Comparison of ENCODE assay signal across 22 mouse cellular contexts in the genomic region with DNA sequence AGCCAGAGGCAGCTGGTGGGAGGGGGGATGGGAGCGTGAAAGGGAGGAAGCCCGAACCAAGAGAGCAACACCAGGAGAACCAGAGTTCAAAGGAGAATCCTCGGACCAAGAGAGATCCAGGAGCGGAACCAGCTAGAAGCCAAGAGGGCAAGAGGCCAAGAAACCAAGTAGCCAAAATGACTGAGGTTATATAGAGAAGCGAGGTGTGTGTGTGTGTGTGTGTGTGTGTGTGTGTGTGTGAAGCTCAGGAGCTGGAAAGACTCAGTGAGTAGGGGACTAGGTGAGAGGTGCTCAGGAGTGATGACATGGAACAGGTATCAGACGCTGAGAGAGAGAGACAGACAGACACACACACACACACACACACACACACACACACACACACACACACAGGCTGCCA. TPM values are rescaled to one million over a fixed set of nuclear protein-coding genes. Genes with fewer than 3 reads are reported as not detected.
DNase-seq lines count a peak whose midpoint lies in the region; ATAC-seq and TF ChIP-seq lines count a peak whose summit lies in the region.
"Had no signal": no experiment of that assay in that cellular context is flagged by ENCODE, and none has a peak within 500 bp of the region (broad histone marks: within the 10 kb centered on the region; RNA-seq: fewer than 3 reads in every experiment).

No protein-coding gene starts in this region.

- no peak overlapping the region for H3K4me3 ChIP-seq in ES-E14 (ENCODE audit: insufficient read depth in 1 of 2, low read depth in 1 of 2, low read length in 2 of 2, poor library complexity in 1 of 2, severe bottlenecking in 1 of 2)
- no peak overlapping the region for H3K4me3 ChIP-seq in kidney, embryonic 16.5 days (ENCODE audit: low read length)
- H3K4me3 ChIP-seq in liver, embryonic 16.5 days (ENCODE audit: low read depth, low read length), result no peak overlapping the region
- H3K4me3 ChIP-seq: limb, embryonic 12.5 days; midbrain, embryonic 10.5 days; neural tube, embryonic 12.5 days had no signal

- H3K27me3 ChIP-seq in kidney, embryonic 16.5 days (ENCODE audit: insufficient read depth, low read length), result no peaks in the 10 kb centered on the region
- H3K27me3 ChIP-seq in liver, embryonic 16.5 days (ENCODE audit: control insufficient read depth, insufficient read depth, low read depth, low read length), result no peaks in the 10 kb centered on the region
- H3K27me3 ChIP-seq: limb, embryonic 12.5 days; neural tube, embryonic 12.5 days had no signal

- no peak for ATAC-seq in kidney, embryonic 16.5 days (ENCODE audit: low FRiP score, low TSS enrichment)
- no peak for ATAC-seq in liver, embryonic 16.5 days (ENCODE audit: low read depth)
- ATAC-seq: CD4-positive, CD25-positive, alpha-beta regulatory T cell, adult 4 months; forebrain, embryonic 16.5 days; hindbrain, postnatal 0 days; intestine, postnatal 0 days had no signal

- H3K4me1 ChIP-seq in ES-E14 (ENCODE audit: control insufficient read depth in 2 of 2, insufficient read depth in 2 of 2, low read length in 2 of 2, poor library complexity in 1 of 2), result peaks cover 15 to 16% of the 10 kb centered on the region in 2 experiments
- H3K4me1 ChIP-seq in kidney, embryonic 16.5 days (ENCODE audit: insufficient read depth, low read length), result 0 out of 2 replicates have a peak, but pooled peaks cover 5% of the 10 kb centered on the region
- no peaks in the 10 kb centered on the region; the same call in 1 of the 2 replicates for H3K4me1 ChIP-seq in liver, embryonic 16.5 days (ENCODE audit: control insufficient read depth, low read depth, low read length)
- H3K4me1 ChIP-seq: neural tube, embryonic 12.5 days had no signal

- H3K27ac ChIP-seq in ES-E14 (ENCODE audit: insufficient read depth, low read depth, low read length, poor library complexity, severe bottlenecking), result peak overlapping the region; percentile 96
- H3K27ac ChIP-seq in kidney, embryonic 16.5 days (ENCODE audit: low read length), result peak overlapping the region; percentile 84; the same call in 1 of the 2 replicates
- peak overlapping the region; percentile 64 for H3K27ac ChIP-seq in liver, embryonic 16.5 days (ENCODE audit: low read length)
- H3K27ac ChIP-seq: hindbrain, postnatal 0 days; limb, embryonic 12.5 days; macrophage; midbrain, embryonic 10.5 days; neural tube, embryonic 12.5 days had no signal

- no peak overlapping the region for H3K4me2 ChIP-seq in kidney, embryonic 16.5 days (replicated peaks; ENCODE audit: low read depth, low read length)
- no peak overlapping the region for H3K4me2 ChIP-seq in liver, embryonic 16.5 days (ENCODE audit: low read depth, low read length)
- H3K4me2 ChIP-seq: limb, embryonic 12.5 days; lung, embryonic 14.5 days; neural tube, embryonic 12.5 days had no signal

- peak overlapping the region; percentile 44; the same call in 1 of the 2 replicates for H3K9ac ChIP-seq in ES-E14 (ENCODE audit: insufficient read depth, low read depth, low read length, poor library complexity, severe bottlenecking)
- H3K9ac ChIP-seq in kidney, embryonic 16.5 days (replicated peaks; ENCODE audit: low read length), result no peak overlapping the region
- H3K9ac ChIP-seq in liver, embryonic 16.5 days (ENCODE audit: low read depth, low read length), result no peak overlapping the region
- H3K9ac ChIP-seq: limb, embryonic 12.5 days; lung, embryonic 14.5 days; neural tube, embryonic 12.5 days had no signal

- no peaks in the 10 kb centered on the region for H3K36me3 ChIP-seq in ES-E14 (ENCODE audit: control insufficient read depth, insufficient read depth, low read length, poor library complexity, severe bottlenecking)
- H3K36me3 ChIP-seq in kidney, embryonic 16.5 days (ENCODE audit: insufficient read depth, low read length), result no peaks in the 10 kb centered on the region
- no peaks in the 10 kb centered on the region for H3K36me3 ChIP-seq in liver, embryonic 16.5 days (ENCODE audit: control insufficient read depth, insufficient read depth)
- H3K36me3 ChIP-seq: limb, embryonic 12.5 days; midbrain, embryonic 10.5 days; neural tube, embryonic 12.5 days had no signal

- 45% methylated on average over 6 of the region's 6 CpGs for WGBS in kidney, embryonic 16.5 days
- WGBS in liver, embryonic 16.5 days (ENCODE audit: insufficient replicate concordance), result 53% methylated on average over 6 of the region's 6 CpGs

- DNase-seq in adrenal gland, postnatal 14 days, result peak; percentile 24
- DNase-seq in adrenal gland, postnatal 36 days, result no peak
- DNase-seq in ES-E14 (ENCODE audit: low read depth, low spot score), result no peak
- no peak for DNase-seq in cerebellum, postnatal 36 days
- no peak for DNase-seq in natural killer cell, adult 2 months (ENCODE audit: low spot score in 2 of 2)
- DNase-seq: adrenal gland, adult 8-10 months; cerebellum, adult 11-12 months; cerebellum, postnatal 14 days; embryo, embryonic 11 days; lung, embryonic 14.5 days; right cerebral cortex, postnatal 4 days had no signal

- no peaks in the 10 kb centered on the region for H3K9me3 ChIP-seq in ES-E14 (ENCODE audit: control insufficient read depth, insufficient read depth, low read depth, low read length)
- H3K9me3 ChIP-seq in kidney, embryonic 16.5 days (ENCODE audit: low read length), result no peaks in the 10 kb centered on the region; the same call in 1 of the 2 replicates
- H3K9me3 ChIP-seq in liver, embryonic 16.5 days (replicated peaks; ENCODE audit: control insufficient read depth, low read length), result no peaks in the 10 kb centered on the region
- H3K9me3 ChIP-seq: limb, embryonic 12.5 days; midbrain, embryonic 10.5 days; neural tube, embryonic 12.5 days had no signal

- in situ Hi-C loops in ES-E14 (cut with MboI; ENCODE audit: low sequenced_read_pairs in 2 of 2, unreplicated experiment in 2 of 2), result loop anchor here in 1 of 2 experiments (10.0 kb wide), 1 partner anchor 146 kb away; no protein-coding TSS in a partner anchor

TF ChIP-seq in ES-E14, 5 proteins besides CTCF, POLR2A, EP300 and RAD21:
- TF ChIP-seq ZC3H11A (IDR thresholded peaks at IDR 0.05; ENCODE audit: borderline replicate concordance, low read depth, low read length) (no peak), MAFK (IDR thresholded peaks at IDR 0.05; ENCODE audit: insufficient read depth, low read depth, low read length) (no peak), ZNF384 (IDR thresholded peaks at IDR 0.05; ENCODE audit: low read depth, low read length) (no peak), HCFC1 (IDR thresholded peaks at IDR 0.05; ENCODE audit: borderline replicate concordance, insufficient read depth, low read length) (no peak)

RNA-seq across cellular contexts. Expression of a gene that starts 30.8 kb away (rescaled TPM):
- 224 and 225 TPM in 2 replicates for total RNA-seq in adrenal gland, postnatal 14 days (2021)
- 100 to 1,000 TPM; 248 to 249 TPM for total RNA-seq in adrenal gland, postnatal 36 days (2021)
- total RNA-seq in ES-E14 (2012; rRNA removed), result 368 and 425 TPM in 2 replicates
- 50.3 and 62.8 TPM in 2 replicates for polyA plus RNA-seq in kidney, embryonic 16.5 days (2015; fragmentation: Nextera tagmentation; extraction: Ambion mirVana)
- polyA plus RNA-seq in liver, embryonic 16.5 days (2015; fragmentation: Nextera tagmentation; extraction: Ambion mirVana), result 31.6 and 32.0 TPM in 2 replicates

RNA-seq across cellular contexts. Expression of a gene that starts 31.5 kb away (rescaled TPM):
- 6.4 and 7.8 TPM in 2 replicates for total RNA-seq in adrenal gland, postnatal 14 days (2021)
- 10 to 100 TPM; 12.3 to 16.5 TPM for total RNA-seq in adrenal gland, postnatal 36 days (2021)
- 3.1 and 4.3 TPM in 2 replicates for total RNA-seq in ES-E14 (2012; rRNA removed)
- polyA plus RNA-seq in kidney, embryonic 16.5 days (2015; fragmentation: Nextera tagmentation; extraction: Ambion mirVana), result 11.2 and 11.3 TPM in 2 replicates
- polyA plus RNA-seq in liver, embryonic 16.5 days (2015; fragmentation: Nextera tagmentation; extraction: Ambion mirVana), result 4.4 and 6.6 TPM in 2 replicates
- total RNA-seq: monocyte, adult 5-6 weeks had no signal
